ENCODE assay signal across 8 mouse cellular contexts in genomic region chr7:16629598-16630296, GRCm38 (mm10). TPM values are rescaled to one million over a fixed set of nuclear protein-coding genes. Genes with fewer than 3 reads are reported as not detected.
A peak's percentile ranks its signal among the peaks of the same experiment; 100 is the strongest.
DNase-seq lines count a peak whose midpoint lies in the region; ATAC-seq and TF ChIP-seq lines count a peak whose summit lies in the region.

No protein-coding gene starts in this region.

- in situ Hi-C loops in CH12.LX (cut with MboI; ENCODE audit: low pct_ligation_motif_present, low pct_unique_long_range_greater_than_20kb, low sequenced_read_pairs) = loop anchor here (5.0 kb wide), 2 partner anchors 63 to 98 kb away; no protein-coding TSS in a partner anchor

- dilution Hi-C loops in CH12.LX (cut with MboI; ENCODE audit: extremely low pct_ligation_motif_present, extremely low pct_unique_long_range_greater_than_20kb, low sequenced_read_pairs) = no loop called here

- peak overlapping the region; percentile 49; the same call in 1 of the 2 replicates for H3K4me2 ChIP-seq in CH12.LX (ENCODE audit: insufficient read depth, low read depth, poor library complexity, severe bottlenecking)

- no peak overlapping the region for H3K4me3 ChIP-seq in heart, adult 2 months
- no peak overlapping the region for H3K4me3 ChIP-seq in CH12.LX (replicated peaks in 1 of 3; ENCODE audit: low read depth in 2 of 3, low read length in 2 of 3, poor library complexity in 1 of 3)

- peak; percentile 92 for TF ChIP-seq CTCF in heart, adult 2 months (IDR thresholded peaks at IDR 0.05)
- TF ChIP-seq CTCF in CH12.LX (conservative IDR thresholded peaks at IDR 0.05 in 1 of 2, IDR thresholded peaks at IDR 0.05 in 1 of 2; ENCODE audit: low read depth in 2 of 2, low read length in 2 of 2) = peak; percentile 84 to 99

- 17% methylated on average over 10 of the region's 10 CpGs for WGBS in heart, adult 2 months

- peak; percentile 89 for TF ChIP-seq RAD21 in CH12.LX (IDR thresholded peaks at IDR 0.05; ENCODE audit: low read depth, low read length)

- no peak overlapping the region for H3K27ac ChIP-seq in heart, adult 2 months
- H3K27ac ChIP-seq in CH12.LX (ENCODE audit: insufficient read depth, low read depth) = no peak overlapping the region

- ATAC-seq in monocyte, adult 5-6 weeks (replicated peaks; ENCODE audit: insufficient number of reproducible peaks, low FRiP score, low TSS enrichment, poor library complexity, severe bottlenecking) = 0 out of 2 replicates have a peak, but pooled peaks have one; percentile 33

- no peak overlapping the region for H3K9ac ChIP-seq in heart, adult 2 months (ENCODE audit: low read depth, low read length)
- no peak overlapping the region for H3K9ac ChIP-seq in CH12.LX (ENCODE audit: insufficient read depth, low read depth)

- H3K27me3 ChIP-seq in heart, adult 2 months (ENCODE audit: control insufficient read depth, insufficient read depth, low read length) = no peaks in the 10 kb centered on the region
- peaks cover 3% of the 10 kb centered on the region for H3K27me3 ChIP-seq in CH12.LX (replicated peaks)

- H3K79me2 ChIP-seq in heart, adult 2 months (replicated peaks; ENCODE audit: control insufficient read depth, insufficient read depth, low read length) = no peaks in the 10 kb centered on the region
- no peaks in the 10 kb centered on the region for H3K79me2 ChIP-seq in CH12.LX (replicated peaks; ENCODE audit: control insufficient read depth, extremely low read depth, insufficient read depth, poor library complexity, severe bottlenecking)

- no peak for TF ChIP-seq POLR2A in heart, adult 2 months (IDR thresholded peaks at IDR 0.05; ENCODE audit: insufficient read depth, low read depth, low read length)
- no peak for TF ChIP-seq POLR2A in CH12.LX (IDR thresholded peaks at IDR 0.05; ENCODE audit: low read depth, low read length)

- H3K9me3 ChIP-seq in CH12.LX (replicated peaks; ENCODE audit: low read length) = peaks cover 2% of the 10 kb centered on the region

- peak; percentile 59; the same call in 1 of the 2 replicates for TF ChIP-seq EP300 in heart, adult 2 months (IDR thresholded peaks at IDR 0.05; ENCODE audit: insufficient read depth, low read depth, low read length)
- no peak for TF ChIP-seq EP300 in CH12.LX (IDR thresholded peaks at IDR 0.05; ENCODE audit: low read length)

- no peaks in the 10 kb centered on the region for H3K36me3 ChIP-seq in heart, adult 2 months (ENCODE audit: control insufficient read depth, insufficient read depth, low read length)
- H3K36me3 ChIP-seq in CH12.LX (replicated peaks in 1 of 2; ENCODE audit: control insufficient read depth in 1 of 2, insufficient read depth in 1 of 2, low read length in 1 of 2) = no peaks in the 10 kb centered on the region

- peak; percentile 32 to 51 for DNase-seq in heart, adult 2 months
- DNase-seq in heart, adult 11 months = no peak
- DNase-seq in CH12.LX (ENCODE audit: extremely low read depth) = peak; percentile 56
- DNase-seq in cerebellum, adult 8-10 months = peak; percentile 58
- peak; percentile 66 for DNase-seq in heart, postnatal 4 days
- DNase-seq in left cerebral cortex, postnatal 4 days = peak; percentile 35
- peak; percentile 55 to 60 for DNase-seq in thymus, postnatal 36 days

- H3K4me1 ChIP-seq in heart, adult 2 months (ENCODE audit: control insufficient read depth, insufficient read depth, low read length) = no peaks in the 10 kb centered on the region; the same call in 1 of the 2 replicates
- peaks cover 0 to 20% of the 10 kb centered on the region in 2 experiments for H3K4me1 ChIP-seq in CH12.LX (ENCODE audit: control insufficient read depth in 1 of 2, insufficient read depth in 2 of 2)

- intact Hi-C loops in heart, adult 2 months (cut with DNase I) = loop anchor here (1.0 to 5.0 kb wide), 4 partner anchors 66 to 278 kb away; partner anchors contain the start of gene Ptgir
- intact Hi-C loops in left cerebral cortex, postnatal 4 days (cut with DNase I) = loop anchor here (2.0 to 10.0 kb wide), 2 partner anchors 99 to 175 kb away; no protein-coding TSS in a partner anchor

TF ChIP-seq in CH12.LX, 34 proteins besides CTCF, POLR2A, EP300 and RAD21:
- no peak for TF ChIP-seq MAFK (IDR thresholded peaks at IDR 0.05; ENCODE audit: insufficient replicate concordance, low read length)
- no peak for TF ChIP-seq MAZ (IDR thresholded peaks at IDR 0.05; ENCODE audit: low read depth, low read length)
- TF ChIP-seq SMC3 (IDR thresholded peaks at IDR 0.05; ENCODE audit: low read depth, low read length) = peak; percentile 85
- TF ChIP-seq ELF1 (IDR thresholded peaks at IDR 0.05; ENCODE audit: low read depth, low read length) = no peak
- TF ChIP-seq RCOR1 (conservative IDR thresholded peaks at IDR 0.05; ENCODE audit: low read depth, low read length) = no peak
- no peak for TF ChIP-seq USF2 (conservative IDR thresholded peaks at IDR 0.05; ENCODE audit: low read depth, low read length)
- no peak for TF ChIP-seq JUN (IDR thresholded peaks at IDR 0.05; ENCODE audit: insufficient read depth, low read depth, low read length)
- TF ChIP-seq TCF12 (IDR thresholded peaks at IDR 0.05; ENCODE audit: low read depth, low read length) = no peak
- TF ChIP-seq MEF2A (IDR thresholded peaks at IDR 0.05; ENCODE audit: borderline replicate concordance, low read depth, low read length) = no peak
- TF ChIP-seq USF1 (IDR thresholded peaks at IDR 0.05; ENCODE audit: low read depth, low read length) = no peak
- TF ChIP-seq IRF4 (IDR thresholded peaks at IDR 0.05; ENCODE audit: low read depth, low read length) = peak; percentile 41; the same call in 1 of the 2 replicates
- no peak for TF ChIP-seq HCFC1 (IDR thresholded peaks at IDR 0.05; ENCODE audit: low read depth, low read length)
- TF ChIP-seq GABPA (IDR thresholded peaks at IDR 0.05; ENCODE audit: insufficient replicate concordance, low read depth, low read length) = no peak
- TF ChIP-seq ZC3H11A (IDR thresholded peaks at IDR 0.05; ENCODE audit: low read depth, low read length) = peak; percentile 44
- no peak for TF ChIP-seq ZKSCAN1 (IDR thresholded peaks at IDR 0.05; ENCODE audit: borderline replicate concordance, low read depth, low read length)
- no peak for TF ChIP-seq ZNF384 (IDR thresholded peaks at IDR 0.05; ENCODE audit: low read depth, low read length)
- no peak for TF ChIP-seq MYC (IDR thresholded peaks at IDR 0.05; ENCODE audit: low read depth, low read length)
- no peak for TF ChIP-seq CHD1 (IDR thresholded peaks at IDR 0.05; ENCODE audit: low read depth, low read length)
- TF ChIP-seq CHD2 (IDR thresholded peaks at IDR 0.05; ENCODE audit: low read length) = no peak
- no peak for TF ChIP-seq TBP (conservative IDR thresholded peaks at IDR 0.05; ENCODE audit: low read depth, low read length)
- no peak for TF ChIP-seq BHLHE40 (IDR thresholded peaks at IDR 0.05; ENCODE audit: low read depth, low read length)
- no peak for TF ChIP-seq MXI1 (IDR thresholded peaks at IDR 0.05; ENCODE audit: low read depth, low read length)
- TF ChIP-seq POLR2AphosphoS2 (IDR thresholded peaks at IDR 0.05; ENCODE audit: low read depth, low read length) = no peak
- no peak for TF ChIP-seq JUND (conservative IDR thresholded peaks at IDR 0.05; ENCODE audit: low read depth, low read length)
- no peak for TF ChIP-seq NRF1 (IDR thresholded peaks at IDR 0.05; ENCODE audit: low read depth, low read length)
- TF ChIP-seq E2F4 (IDR thresholded peaks at IDR 0.05; ENCODE audit: insufficient replicate concordance, low read depth, low read length) = no peak
- peak; percentile 57; the same call in 1 of the 2 replicates for TF ChIP-seq NELFE (IDR thresholded peaks at IDR 0.05; ENCODE audit: low read depth, low read length)
- no peak for TF ChIP-seq KAT2A (IDR thresholded peaks at IDR 0.05; ENCODE audit: insufficient replicate concordance, low read length)
- TF ChIP-seq PAX5 (IDR thresholded peaks at IDR 0.05; ENCODE audit: low read length) = no peak
- TF ChIP-seq UBTF (IDR thresholded peaks at IDR 0.05; ENCODE audit: low read depth, low read length) = no peak
- TF ChIP-seq SIN3A (IDR thresholded peaks at IDR 0.05; ENCODE audit: low read length) = 0 out of 2 replicates have a peak, but pooled peaks have one; percentile 30
- TF ChIP-seq ZMIZ1 (IDR thresholded peaks at IDR 0.05; ENCODE audit: low read depth, low read length) = no peak

RNA-seq across cellular contexts. Expression of gene Arhgap35, which starts 15.0 kb away (rescaled TPM):
- total RNA-seq in heart, adult 2 months (2021) = 10 to 100 TPM; 32.5 to 33.8 TPM
- 15.6 and 22.9 TPM in 2 replicates for polyA plus RNA-seq in heart, adult 2 months (2012; rRNA removed)
- total RNA-seq in CH12.LX (2012; rRNA removed) = 5.2 and 5.3 TPM in 2 replicates
- total RNA-seq in CH12.LX (2014; rRNA removed) = 2.7 and 3.0 TPM in 2 replicates
- 6.0 and 7.2 TPM in 2 replicates for polyA plus RNA-seq in CH12.LX (2012; ENCODE audit: insufficient read length, low read depth)
- 10 to 100 TPM; 71.9 to 74.5 TPM for total RNA-seq in heart, postnatal 4 days (2021)
- total RNA-seq in left cerebral cortex, postnatal 4 days (2021) = 100 to 1,000 TPM; 173 to 176 TPM
- 6.5 to 9.8 TPM (median 8.2 TPM) in 3 replicates for total RNA-seq in monocyte, adult 5-6 weeks (2017)

RNA-seq across cellular contexts. Expression of gene Ceacam15, which starts 45.8 kb away (rescaled TPM):
- not detected for total RNA-seq in heart, adult 2 months (2021)
- 0.14 TPM in 1 of 2 replicates, not detected in the other for polyA plus RNA-seq in heart, adult 2 months (2012; rRNA removed)
- not detected in 2 replicates for total RNA-seq in CH12.LX (2012; rRNA removed)
- not detected in 2 replicates for total RNA-seq in CH12.LX (2014; rRNA removed)
- polyA plus RNA-seq in CH12.LX (2012; ENCODE audit: insufficient read length, low read depth) = not detected in 2 replicates
- total RNA-seq in heart, postnatal 4 days (2021) = under 1 TPM; 0.38 to 0.64 TPM
- not detected for total RNA-seq in left cerebral cortex, postnatal 4 days (2021)
- not detected in 3 replicates for total RNA-seq in monocyte, adult 5-6 weeks (2017)
